Mouse (Mus musculus) CD4-positive, CD25-positive, alpha-beta regulatory T cell, adult 4 months (primary cell): ENCODE results near the gene Ncmap. TPM values are rescaled to one million over a fixed set of nuclear protein-coding genes. Genes with fewer than 3 reads are reported as not detected.

ENCODE experiments used
- ATAC-seq: one replicate; pipeline ENCODE4 v1.8.0; 2017
- polyA plus RNA-seq, 2 experiments: library from polyadenylated mRNA; unstranded; fragments of 100-300 nt; shearing (Covaris generic); gene quantifications; one replicate each; pipeline ENCODE4 v1.2.1; 2017

Gene Ncmap
- 10 to 100 TPM; 68.5 to 95.2 TPM for polyA plus RNA-seq

DNA sequence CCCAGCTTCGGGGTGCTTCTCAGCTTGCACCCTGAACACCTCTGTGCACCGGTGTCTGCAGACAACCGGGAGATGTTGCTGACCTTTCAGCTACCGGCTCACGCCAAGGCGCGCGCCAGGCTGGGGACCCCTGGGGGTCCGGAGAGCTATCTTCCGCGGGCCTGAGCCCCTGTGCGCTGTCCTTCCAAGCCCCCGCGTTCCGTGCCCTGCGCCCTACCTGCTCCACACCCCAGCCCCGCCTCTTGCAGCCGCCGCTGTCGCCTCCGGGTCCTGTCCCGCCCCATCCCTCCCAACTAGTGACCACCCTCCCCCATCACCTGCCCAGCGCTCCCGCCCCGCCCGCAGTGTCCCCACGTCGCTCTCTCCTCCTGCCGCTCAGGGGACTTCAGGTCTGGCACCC is at the start of gene Ncmap:
Gene Ncmap (minus strand): TSS at position 237 of the 400 bp plus-strand sequence.
- ATAC-seq, result peak; percentile 62

DNA sequence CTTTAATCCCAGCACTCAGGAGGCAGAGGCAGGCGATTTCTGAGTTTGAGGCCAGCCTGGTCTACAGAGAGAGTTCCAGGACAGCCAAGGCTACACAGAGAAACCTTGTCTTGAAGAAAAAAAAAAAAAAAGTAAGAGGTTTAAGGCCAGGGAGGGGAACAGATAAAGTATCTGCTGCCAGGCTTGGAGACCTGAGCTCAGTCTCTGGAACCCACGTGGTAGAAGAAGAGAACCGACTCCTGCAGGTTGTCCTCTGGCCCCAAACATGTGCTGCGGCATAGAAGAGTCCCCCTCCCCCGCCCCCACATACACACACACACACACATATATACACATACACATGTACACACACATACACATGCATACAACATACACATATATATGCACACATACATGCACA is 44.4 kb upstream of the Ncmap start:
- no peak for ATAC-seq

DNA sequence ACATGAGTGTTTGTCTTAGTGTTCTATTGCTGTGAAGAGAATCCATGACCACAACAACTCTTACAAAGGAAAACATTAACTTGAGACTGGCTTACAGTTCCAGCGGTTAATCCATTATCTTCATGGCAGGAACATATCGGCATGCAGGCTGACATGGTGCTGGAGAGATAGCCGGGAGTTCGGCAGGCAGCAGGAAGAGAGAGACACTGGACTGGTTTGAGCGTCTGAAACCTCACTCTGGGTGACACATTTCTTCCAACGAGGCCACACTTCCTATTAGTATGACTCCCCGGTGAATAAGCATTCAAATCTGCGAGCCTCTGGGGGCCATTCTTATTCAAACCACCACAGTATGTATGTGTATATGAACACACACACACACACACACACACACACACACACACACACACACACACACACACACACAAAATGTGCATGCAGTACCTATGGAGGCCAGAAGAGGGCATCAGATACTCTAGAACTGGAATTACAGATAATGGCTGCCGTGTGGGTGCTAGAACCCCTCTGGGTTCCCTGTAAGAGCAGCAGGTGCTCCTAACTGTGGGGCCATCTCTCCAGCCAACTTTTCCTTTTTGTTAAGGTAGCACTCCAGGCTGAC is 42.0 kb upstream of the Ncmap start:
- ATAC-seq, result peak; percentile 72

DNA sequence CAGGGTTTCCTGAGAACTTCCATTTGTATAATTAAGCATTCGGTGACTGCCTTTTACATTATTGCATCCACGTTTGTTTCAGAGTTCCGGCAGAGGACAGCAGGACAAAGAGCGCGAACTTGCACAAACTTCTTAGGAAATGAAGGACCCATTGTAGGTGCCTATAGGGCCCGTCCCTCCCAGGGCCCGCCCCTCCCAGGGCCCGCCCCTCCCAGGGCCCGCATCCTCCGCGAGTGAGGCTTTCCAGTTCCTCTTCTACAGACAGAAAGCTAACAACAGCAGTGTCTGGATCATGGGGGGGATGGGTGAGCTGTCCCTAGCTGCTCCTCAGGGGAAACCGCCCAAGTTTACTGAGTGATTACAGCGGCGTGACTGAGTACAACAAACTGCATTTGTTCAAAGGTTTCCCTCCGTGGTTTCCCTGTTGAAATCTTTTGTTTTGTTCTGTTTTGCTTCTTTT is 41.2 kb upstream of the Ncmap start:
- peak; percentile 79 for ATAC-seq

DNA sequence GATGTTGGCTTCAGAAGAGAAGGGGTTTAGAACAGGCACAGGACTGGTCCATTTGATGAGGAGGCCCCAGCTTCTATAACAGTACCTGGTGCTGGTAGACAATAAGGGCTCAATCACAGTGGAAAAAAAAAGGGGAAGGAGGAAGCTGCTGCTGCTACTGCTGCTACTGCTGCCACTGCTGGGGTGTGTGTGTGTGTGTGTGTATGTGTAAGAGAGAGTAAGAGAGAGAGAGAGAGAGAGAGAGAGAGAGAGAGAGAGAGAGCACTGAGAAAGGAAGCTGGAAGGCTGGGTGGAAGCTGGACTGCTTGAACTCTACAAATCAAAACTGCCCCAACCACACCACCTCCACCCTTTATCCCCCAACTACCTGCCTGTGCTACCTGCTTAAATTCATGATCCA is 39.9 kb upstream of the Ncmap start:
- ATAC-seq, result no peak

DNA sequence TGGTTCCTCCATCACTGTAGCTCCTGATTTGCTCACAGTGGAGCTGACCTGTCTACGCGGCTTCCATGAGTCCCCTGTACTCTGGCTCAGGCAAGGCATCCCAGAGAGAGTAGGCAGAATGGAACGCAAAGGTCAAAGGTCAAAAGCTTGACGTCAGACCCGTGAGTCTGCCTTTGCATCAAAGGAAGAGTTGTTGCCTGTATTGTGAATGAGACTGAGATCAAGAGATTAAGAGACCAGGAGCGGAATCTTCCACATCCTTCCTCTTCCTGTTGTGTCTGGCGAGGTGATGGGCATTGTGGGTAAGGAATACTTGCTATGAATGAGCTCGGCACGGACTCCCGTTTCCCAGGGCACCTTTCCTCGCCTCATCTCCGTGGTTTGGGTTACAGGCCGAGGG is 38.3 kb upstream of the Ncmap start:
- peak; percentile 20 for ATAC-seq

DNA sequence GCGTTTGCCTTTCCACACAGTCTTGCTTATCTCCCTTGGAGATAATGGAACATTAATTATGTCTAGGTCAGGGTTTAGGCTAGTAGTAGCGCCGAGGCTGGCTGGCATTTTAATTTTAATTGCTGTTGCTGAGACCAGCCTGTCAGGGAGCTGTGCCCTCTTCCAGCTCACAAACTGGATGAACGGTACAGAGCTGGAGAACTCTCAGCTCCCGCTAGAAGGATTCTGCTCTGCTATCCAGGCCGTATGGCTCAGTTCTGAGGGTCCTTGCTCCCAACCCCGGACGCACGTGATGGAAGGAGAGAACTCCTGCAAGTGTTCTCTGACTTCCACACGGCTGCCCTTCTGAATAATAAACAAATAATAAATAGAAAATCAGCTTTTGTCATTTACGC is 36.4 kb upstream of the Ncmap start:
- ATAC-seq, result no peak

DNA sequence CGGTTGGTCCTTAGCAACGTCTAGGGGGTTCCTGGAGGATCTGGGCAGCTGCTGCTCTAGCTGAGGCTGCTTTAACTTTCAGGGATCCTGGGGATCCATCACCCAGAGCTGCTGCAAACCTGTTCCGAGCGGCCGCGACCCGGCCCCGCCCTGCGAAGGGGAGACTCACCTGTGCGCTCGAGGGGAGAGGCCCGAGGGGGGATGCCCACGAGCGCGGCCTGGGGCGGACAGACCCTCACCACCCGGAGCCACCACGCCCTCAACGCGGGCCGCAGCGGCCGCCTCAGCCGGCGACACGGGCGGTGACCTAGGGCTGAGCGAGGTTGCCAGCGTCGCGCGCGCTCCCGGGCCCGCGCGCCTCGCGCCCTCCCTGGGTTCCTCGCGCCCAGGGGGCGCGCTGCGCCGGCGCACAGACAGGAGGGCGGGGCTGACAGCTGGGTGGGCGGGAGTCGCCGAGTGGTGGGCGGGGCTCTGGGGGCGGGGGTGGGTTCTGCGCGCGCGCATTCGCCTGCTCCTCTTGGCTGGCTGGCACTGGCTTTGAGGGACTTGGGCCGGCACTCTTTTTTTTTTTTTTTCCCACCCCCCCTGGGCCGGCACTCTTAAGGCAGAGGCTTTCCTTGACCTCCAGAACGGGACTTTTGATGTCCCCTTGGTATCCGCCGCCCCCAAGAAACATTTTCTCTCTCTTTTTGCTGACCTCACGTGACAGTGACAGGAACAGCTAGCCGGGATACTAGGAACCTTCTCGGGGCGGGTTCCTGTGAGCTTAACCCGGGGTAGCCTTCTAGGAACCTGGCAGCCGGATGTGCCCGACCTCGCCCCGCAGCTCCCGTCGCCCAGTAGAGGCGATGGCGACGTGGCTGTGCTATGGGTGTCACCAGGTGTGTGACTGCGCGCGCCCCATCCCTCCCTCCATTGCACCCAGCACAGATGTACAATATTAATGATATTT is 35.7 kb upstream of the Ncmap start, which contains the start of gene Rcan3:
Gene Rcan3 (minus strand): TSS at position 411 of the 952 bp plus-strand sequence.
- ATAC-seq, result peak; percentile 76

DNA sequence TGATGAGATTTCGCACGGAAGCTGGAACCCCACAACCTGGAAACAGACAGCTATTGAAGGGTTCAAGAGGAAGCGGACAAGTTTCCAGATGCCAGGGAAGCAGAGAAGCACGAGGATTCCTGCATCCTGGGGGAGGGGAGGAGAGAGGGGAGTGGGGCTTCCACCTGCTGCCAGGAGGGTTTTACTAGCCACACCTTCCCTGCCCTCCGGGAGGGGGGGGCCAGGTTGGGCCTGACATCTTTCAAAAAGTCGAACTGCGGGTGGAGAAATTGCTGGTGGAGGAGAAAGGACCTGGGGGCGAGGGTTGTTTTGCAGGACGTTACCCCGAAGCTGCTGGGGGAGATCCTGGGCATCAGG is 35.0 kb upstream of the Ncmap start:
- ATAC-seq, result no peak

DNA sequence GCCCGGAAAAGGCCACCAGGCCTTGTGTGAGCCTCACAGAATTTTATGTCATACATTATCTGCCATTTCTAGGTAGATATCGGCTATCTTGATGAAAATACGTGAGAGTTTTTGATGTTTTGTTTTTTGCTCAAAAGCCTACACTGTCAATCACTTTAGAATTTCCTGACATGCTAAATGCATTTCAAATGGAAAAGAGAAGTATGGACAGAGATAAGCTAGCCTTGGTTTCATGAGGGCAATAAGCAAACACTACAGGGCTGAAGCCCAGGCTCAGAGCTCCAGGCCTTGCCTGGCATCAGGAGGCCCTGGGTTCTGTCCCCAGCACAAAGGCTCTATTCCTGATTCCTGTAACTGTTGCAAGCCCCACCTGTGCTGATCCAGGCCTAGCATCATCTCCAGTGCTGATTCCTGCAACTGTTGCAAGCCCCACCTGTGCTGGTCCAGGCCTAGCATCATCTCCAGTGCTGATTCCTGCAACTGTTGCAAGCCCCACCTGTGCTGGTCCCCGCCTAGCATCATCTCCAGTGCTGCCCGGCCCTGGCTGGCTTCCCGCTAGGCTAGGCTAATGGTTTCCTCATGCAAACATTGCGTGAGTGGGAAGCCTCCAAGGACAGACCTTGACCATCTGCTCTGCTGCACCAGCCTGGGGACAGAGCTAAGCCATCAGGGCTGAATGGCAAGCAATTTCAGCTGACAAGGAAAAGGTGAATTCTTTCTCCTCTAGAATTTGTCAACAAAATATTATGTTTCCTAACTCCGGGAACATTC is 32.1 kb upstream of the Ncmap start:
- no peak for ATAC-seq

DNA sequence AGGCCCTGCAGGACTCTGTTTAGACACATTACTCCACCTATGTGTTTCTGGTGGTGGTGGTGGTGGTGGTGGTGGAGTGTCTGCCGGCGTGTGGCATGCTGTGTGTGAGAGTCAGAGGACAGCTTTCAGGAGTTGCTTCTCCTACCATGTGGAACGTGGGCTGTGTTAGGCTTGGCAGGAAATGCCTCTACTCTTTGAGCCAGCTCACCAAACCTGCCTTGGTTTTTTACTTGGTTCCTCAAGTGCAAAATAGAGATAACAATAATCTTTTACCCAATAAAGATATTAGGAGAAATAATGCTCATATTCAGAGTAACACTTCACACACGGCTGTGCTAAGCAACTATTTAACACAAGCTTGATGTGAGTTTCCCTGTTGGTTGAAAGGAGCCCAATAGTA is 31.4 kb upstream of the Ncmap start:
- ATAC-seq, result no peak

DNA sequence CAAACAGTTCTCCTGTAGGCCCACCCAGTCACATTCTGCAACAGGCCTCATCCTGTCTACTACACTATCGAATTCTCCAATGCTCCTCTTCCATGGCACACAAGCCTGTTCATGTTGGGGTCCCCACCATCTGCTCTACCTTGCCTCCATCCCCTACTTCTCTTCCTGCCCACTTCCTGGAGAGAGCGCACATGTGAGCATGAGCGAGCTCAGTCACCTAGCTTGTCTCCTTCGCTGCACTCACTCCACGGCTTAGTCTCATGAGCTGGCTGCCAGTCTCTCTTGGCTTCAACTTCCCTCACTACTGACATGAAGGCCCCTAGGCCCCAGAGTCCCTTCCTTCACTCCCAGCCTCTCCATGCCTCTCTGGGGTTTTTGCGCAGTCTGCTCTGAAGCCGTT is 28.6 kb upstream of the Ncmap start:
- ATAC-seq, result peak; percentile 49

DNA sequence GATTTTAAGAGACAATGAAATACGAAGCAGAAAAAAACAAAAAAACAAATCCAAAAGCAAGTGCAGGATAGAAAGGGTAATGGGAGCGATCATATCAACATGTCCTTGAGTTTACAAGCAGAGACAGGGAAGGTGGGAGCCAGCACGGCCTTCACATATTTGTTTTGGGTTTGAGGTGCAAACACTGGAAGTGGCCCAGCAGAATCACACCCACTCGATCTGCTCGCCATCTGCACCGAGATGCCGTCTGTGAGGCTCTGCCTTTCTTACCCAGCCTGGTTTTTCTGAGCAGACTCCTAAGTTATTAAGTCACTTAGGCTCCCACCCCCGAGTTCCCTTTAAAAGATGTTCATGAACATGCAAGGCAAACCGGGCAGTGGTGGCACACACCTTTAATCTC is 27.6 kb upstream of the Ncmap start:
- no peak for ATAC-seq

DNA sequence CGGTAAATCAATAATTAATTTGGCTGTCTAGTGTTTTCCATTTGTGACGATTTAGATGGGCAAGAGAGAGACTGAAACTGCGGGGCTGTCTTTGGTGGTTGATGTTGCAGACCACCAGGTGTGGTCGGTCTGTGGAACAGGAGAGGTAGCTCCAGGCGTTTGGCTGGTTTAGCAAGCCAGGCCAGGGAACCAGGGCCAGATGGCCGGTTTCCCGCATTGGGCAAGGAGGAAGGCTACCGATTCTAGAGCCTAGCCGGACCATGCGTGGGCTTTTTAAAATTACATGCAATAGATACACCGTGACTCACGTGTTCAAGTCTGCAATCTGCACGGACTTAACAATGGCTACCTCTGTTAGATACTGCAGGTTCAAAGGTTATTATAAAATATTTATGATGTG is 22.9 kb upstream of the Ncmap start:
- ATAC-seq, result no peak

DNA sequence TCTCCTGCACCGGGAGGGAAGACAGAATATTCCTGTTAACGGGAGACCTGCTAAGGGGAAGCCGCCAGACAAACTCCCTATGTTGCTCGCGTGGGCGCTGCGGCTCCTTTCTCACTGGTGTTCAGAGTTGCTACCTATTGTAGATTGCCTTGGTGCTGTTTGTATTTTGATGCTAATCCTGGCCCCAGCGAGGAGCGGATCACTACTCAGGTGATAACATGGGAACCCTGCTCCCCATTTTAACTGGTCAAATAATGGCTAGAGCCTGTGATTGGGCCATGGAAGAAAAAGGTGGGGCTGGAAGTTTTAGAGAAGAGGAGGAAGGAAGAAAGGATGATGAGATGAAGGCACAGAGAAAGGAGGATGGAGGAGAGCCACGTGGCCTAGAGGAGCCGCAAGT is 22.4 kb upstream of the Ncmap start:
- ATAC-seq, result no peak

DNA sequence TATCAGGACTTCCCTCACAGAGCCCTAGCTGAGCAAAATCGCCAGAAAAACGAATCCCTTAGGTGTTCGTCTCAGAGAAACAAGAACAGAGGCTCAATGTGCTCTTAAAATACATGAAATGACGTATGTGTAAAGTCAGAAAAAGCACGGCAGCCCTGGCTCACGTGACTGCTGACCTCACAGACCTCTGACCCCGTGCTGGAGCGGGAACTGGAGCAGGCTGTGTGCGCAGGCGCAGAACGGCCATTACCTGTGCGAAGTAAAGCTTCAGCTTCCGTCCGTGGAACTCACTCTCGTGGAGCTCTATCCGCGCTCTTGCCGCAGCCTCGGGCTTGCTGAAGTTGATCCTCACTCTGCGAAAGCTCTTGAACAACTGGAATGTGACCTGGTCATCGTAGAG is 22.0 kb upstream of the Ncmap start:
- ATAC-seq, result no peak

DNA sequence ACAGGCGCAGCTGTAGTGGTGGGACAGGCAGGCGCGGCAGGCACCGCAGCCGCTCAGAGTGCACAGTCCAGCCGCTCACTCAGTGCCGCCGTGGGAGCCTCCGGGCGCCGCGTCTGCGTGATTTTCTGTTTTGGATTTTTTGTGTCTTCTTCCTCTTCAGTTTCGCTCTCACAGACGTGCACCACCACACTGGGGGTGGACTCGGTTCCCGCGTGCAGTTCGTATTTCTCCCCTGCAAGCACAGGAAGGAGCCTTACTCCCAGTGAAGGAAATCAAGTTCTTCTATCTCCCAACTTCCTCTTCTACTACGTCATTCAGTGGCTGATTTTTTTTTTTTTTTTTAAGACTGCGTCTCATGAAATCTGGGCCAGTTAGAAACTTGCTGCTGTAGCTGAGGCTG is 18.3 kb upstream of the Ncmap start:
- peak; percentile 74 for ATAC-seq

DNA sequence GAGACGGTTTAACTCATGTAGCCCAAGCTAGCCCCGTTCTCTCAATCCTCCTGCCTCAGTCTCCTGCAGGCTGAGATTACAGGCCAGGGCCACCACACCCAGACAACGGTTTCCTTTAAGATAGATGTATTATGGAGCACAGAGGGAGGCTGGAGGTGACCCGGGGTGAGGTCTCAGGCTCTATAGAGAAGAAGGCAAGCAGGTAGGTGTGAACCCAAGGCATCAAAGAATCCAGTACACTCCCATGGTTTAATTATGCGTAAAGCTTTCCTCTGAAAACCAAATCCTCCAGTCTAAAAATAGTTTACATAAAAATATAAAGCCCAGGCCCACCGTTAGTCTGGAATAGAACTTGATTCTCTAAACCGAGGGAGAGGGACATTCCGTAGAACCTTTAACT is 15.5 kb upstream of the Ncmap start:
- ATAC-seq, result no peak

DNA sequence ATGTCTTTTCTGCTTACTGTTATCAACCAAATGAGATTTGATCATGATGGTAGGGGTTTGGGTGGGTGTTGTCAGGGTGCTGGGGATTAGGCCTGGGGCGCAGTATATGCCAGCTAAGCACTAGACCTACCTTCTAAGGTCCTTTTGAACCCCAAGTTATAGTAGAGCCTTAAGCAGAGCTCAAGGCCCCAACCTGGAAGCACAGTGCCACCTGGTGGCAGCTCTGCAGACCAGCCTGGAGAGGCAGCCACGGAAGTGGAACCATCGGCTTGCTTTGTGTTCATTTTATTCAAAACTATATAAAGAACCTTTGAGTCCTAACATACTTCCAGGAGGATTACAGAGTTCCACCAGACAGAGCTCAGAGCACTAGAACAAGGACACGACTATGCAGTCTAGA is 13.6 kb upstream of the Ncmap start:
- ATAC-seq, result peak; percentile 76

DNA sequence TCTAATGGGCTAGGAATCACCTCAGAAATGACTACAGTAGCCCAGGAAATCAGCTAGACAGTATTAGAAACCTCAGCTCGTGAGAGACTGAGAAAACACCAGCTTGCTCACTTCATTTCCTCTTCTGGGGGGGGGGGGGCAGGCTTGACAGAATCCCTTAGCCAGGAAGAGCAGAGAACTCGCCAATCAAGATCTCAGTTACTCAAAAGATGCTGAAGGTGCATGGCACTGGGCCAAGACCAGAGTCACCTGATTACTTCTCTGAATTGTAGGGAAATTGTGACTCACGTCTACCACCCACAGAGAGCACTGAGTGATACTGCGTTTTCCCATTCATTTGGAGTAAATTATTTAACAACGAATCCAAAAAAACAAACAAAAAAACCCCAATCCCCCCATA is 8.2 kb upstream of the Ncmap start:
- peak; percentile 90 for ATAC-seq

DNA sequence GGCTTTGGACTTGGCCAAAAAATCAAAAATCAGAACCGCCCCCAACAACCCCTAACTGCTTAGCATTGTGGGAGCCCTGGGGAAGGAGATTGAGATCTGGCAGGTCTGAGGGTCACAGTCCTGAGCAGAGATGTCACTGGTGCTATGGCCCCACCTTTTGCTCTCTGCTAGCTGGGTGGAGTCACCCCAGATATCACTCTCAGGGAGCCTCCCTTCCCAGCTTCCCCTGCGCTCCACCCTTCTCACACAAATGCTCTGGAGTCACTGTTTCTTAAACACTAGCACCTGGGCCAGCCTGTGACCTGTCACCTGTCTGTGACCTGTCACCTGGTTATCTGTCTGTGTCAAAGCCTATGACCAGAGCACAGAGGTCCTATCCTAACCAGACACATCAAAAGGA is 6.9 kb upstream of the Ncmap start:
- ATAC-seq, result no peak

DNA sequence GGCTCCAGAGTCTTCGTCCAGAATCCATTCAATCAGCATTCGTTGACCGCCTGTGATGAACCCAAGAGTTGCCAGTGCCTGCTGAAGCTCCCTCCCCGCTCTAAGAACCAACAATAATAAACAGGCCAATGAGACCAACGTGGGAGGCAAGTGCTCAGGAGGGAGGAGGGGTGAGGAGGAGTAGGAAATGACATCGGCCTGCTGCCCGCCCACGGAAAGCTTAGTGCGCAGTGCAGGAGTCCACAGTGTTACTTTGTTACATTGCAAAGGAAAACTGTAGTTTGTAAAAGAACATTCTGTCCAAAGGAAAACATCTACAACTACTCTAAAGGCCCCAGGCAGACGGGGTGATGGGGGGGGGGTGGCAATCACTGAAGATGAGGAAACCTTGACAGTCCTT is 6.0 kb upstream of the Ncmap start:
- peak; percentile 51 for ATAC-seq

DNA sequence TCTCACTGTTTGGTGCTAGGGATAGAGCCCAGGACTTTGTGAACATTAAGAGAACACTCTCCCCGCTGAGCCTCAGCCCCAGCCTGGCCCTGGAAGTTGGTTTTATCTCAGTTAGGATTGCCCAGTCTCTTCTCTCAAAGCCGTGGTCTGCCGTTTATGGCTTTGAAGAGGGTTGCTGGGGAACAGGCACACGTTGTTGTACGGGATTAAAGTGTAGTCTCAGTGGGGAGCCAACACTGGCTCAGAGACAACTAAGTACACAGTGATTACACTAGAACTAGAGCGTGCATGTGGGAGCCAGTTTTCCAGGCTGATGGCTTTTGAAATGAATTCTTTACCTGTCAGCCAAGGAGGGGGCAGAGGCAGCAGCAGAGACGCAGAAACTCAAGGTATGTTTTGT is 3.9 kb upstream of the Ncmap start:
- no peak for ATAC-seq
